Mouse (Mus musculus): ENCODE data around the gene Ints6l. TPM values are rescaled to one million over a fixed set of nuclear protein-coding genes. Genes with fewer than 3 reads are reported as not detected.

Ints6l gene
- total and polyA plus RNA-seq, 2 experiments: 1.2 to 3.1 TPM

- TF ChIP-seq POLR2A (IDR thresholded peaks at IDR 0.05; ENCODE audit: extremely low read depth, insufficient read depth, low read length) (no peak), CTCF (IDR thresholded peaks at IDR 0.05; ENCODE audit: low read depth, low read length) (no peak)
- Histone ChIP-seq H3K36me3 (ENCODE audit: control insufficient read depth, insufficient read depth, low read length) (no peaks in the 10 kb centered on the region), H3K27ac (replicated peaks; ENCODE audit: insufficient read depth, low read depth, low read length) (no peak overlapping the region), H3K27me3 (ENCODE audit: control insufficient read depth, insufficient read depth, low read length) (no peaks in the 10 kb centered on the region), H3K4me3 (ENCODE audit: insufficient read depth, low read depth, low read length) (no peak overlapping the region), H3K79me2 (ENCODE audit: control insufficient read depth, insufficient read depth, low read length) (no peaks in the 10 kb centered on the region), H3K9ac (ENCODE audit: low read depth, low read length) (no peak overlapping the region), H3K4me1 (ENCODE audit: control insufficient read depth, insufficient read depth, low read length) (no peaks in the 10 kb centered on the region)
- 52% methylated on average over 14 of the region's 14 CpGs for WGBS
- no peak for DNase-seq (ENCODE audit: extremely low read depth, low read depth, low spot score)
Measured at GRCm38 (mm10) chrX:56462020-56462933, 7.6 kb downstream of the Ints6l start.

DNA sequence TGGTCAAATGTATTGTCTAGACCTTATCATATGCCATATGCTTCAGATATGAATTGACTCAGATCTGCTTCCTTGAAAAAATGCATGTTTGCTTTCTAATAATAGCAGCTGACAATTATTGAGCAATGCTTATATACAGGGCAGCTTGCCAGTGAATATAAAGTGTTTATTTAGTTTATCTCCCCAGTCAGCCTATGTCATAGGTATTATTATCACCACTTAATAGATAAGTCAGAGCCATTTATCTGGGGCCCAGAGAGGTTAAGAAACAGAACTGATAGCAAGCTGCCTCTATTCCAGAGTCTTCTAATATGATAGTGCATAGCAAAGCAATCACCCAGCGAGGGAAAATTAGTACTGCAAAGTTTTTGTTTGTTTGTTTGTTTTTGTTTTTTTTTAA lies 10.2 kb downstream of the Ints6l start:
- TF ChIP-seq CTCF (IDR thresholded peaks at IDR 0.05; ENCODE audit: low read depth, low read length): no peak
- TF ChIP-seq POLR2A (IDR thresholded peaks at IDR 0.05; ENCODE audit: extremely low read depth, insufficient read depth, low read length): no peak
- Histone ChIP-seq H3K4me3 (ENCODE audit: insufficient read depth, low read depth, low read length) (no peak overlapping the region), H3K36me3 (ENCODE audit: control insufficient read depth, insufficient read depth, low read length) (no peaks in the 10 kb centered on the region), H3K27me3 (ENCODE audit: control insufficient read depth, insufficient read depth, low read length) (no peaks in the 10 kb centered on the region), H3K79me2 (ENCODE audit: control insufficient read depth, insufficient read depth, low read length) (no peaks in the 10 kb centered on the region), H3K27ac (replicated peaks; ENCODE audit: insufficient read depth, low read depth, low read length) (no peak overlapping the region), H3K9ac (ENCODE audit: low read depth, low read length) (no peak overlapping the region), H3K4me1 (ENCODE audit: control insufficient read depth, insufficient read depth, low read length) (no peaks in the 10 kb centered on the region)
- WGBS: 70% methylated on average over 1 of the region's 1 CpGs
- no peak for DNase-seq (ENCODE audit: extremely low read depth, low read depth, low spot score)

GRCm38 (mm10) chrX:56467688-56468087 lies 13.0 kb downstream of the Ints6l start:
- H3K27ac ChIP-seq (replicated peaks; ENCODE audit: insufficient read depth, low read depth, low read length): no peak overlapping the region
- H3K4me3 ChIP-seq (ENCODE audit: insufficient read depth, low read depth, low read length): no peak overlapping the region
- no peaks in the 10 kb centered on the region for H3K79me2 ChIP-seq (ENCODE audit: control insufficient read depth, insufficient read depth, low read length)
- no peak for DNase-seq (ENCODE audit: extremely low read depth, low read depth, low spot score)
- 68% methylated on average over 4 of the region's 4 CpGs for WGBS
- H3K9ac ChIP-seq (ENCODE audit: low read depth, low read length): no peak overlapping the region
- H3K36me3 ChIP-seq (ENCODE audit: control insufficient read depth, insufficient read depth, low read length): no peaks in the 10 kb centered on the region
- no peaks in the 10 kb centered on the region for H3K27me3 ChIP-seq (ENCODE audit: control insufficient read depth, insufficient read depth, low read length)
- no peak for TF ChIP-seq CTCF (IDR thresholded peaks at IDR 0.05; ENCODE audit: low read depth, low read length)
- no peak for TF ChIP-seq POLR2A (IDR thresholded peaks at IDR 0.05; ENCODE audit: extremely low read depth, insufficient read depth, low read length)
- H3K4me1 ChIP-seq (ENCODE audit: control insufficient read depth, insufficient read depth, low read length): no peaks in the 10 kb centered on the region

DNA sequence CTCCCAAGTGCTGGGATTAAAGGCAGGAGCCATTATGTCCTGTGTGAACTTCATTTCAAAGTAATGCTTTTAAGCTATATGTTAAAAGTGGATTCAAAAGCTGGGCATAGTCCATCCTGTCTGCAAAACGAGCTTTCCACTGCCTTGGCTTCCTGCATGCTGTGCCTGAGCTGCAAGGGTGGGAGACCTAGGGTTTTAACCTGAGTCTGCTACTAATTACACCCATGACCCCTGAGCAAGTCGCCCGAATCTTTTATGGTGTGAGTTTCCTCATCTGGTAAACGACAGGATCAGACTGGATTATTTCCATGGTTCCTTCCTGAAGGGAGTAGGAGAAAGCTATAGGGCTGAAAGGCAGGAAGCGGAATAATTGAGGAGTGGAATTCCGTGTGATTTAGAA lies 13.8 kb downstream of the Ints6l start:
- no peak for DNase-seq (ENCODE audit: extremely low read depth, low read depth, low spot score)
- no peak for TF ChIP-seq POLR2A (IDR thresholded peaks at IDR 0.05; ENCODE audit: extremely low read depth, insufficient read depth, low read length)
- TF ChIP-seq CTCF (IDR thresholded peaks at IDR 0.05; ENCODE audit: low read depth, low read length): no peak
- Histone ChIP-seq H3K27me3 (ENCODE audit: control insufficient read depth, insufficient read depth, low read length) (no peaks in the 10 kb centered on the region), H3K79me2 (ENCODE audit: control insufficient read depth, insufficient read depth, low read length) (no peaks in the 10 kb centered on the region), H3K9ac (ENCODE audit: low read depth, low read length) (no peak overlapping the region), H3K4me3 (ENCODE audit: insufficient read depth, low read depth, low read length) (no peak overlapping the region), H3K27ac (replicated peaks; ENCODE audit: insufficient read depth, low read depth, low read length) (no peak overlapping the region), H3K36me3 (ENCODE audit: control insufficient read depth, insufficient read depth, low read length) (no peaks in the 10 kb centered on the region), H3K4me1 (ENCODE audit: control insufficient read depth, insufficient read depth, low read length) (no peaks in the 10 kb centered on the region)
- WGBS: 38% methylated on average over 6 of the region's 6 CpGs

DNA sequence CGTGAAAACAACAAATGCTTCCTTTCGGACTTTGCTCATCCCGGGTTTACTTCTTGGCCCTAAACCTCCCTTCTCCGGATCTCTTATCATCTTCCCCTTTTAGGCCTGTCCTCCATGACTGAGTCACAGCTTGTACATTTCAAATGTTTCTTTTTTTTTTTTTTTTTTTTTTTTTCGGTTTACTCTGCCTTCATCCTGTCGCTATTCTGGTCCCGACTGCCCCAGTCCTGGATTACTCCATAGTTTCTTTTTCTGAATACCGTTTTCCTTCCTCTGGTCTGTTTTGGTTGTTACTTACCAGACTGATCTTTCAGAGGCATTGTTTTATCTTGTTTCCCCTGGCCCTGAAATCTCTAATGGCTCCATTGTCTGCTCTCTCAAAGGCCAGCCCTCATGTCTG lies 19.4 kb downstream of the Ints6l start:
- H3K36me3 ChIP-seq (ENCODE audit: control insufficient read depth, insufficient read depth, low read length): no peaks in the 10 kb centered on the region
- H3K9ac ChIP-seq (ENCODE audit: low read depth, low read length): no peak overlapping the region
- no peaks in the 10 kb centered on the region for H3K79me2 ChIP-seq (ENCODE audit: control insufficient read depth, insufficient read depth, low read length)
- H3K4me3 ChIP-seq (ENCODE audit: insufficient read depth, low read depth, low read length): no peak overlapping the region
- H3K27me3 ChIP-seq (ENCODE audit: control insufficient read depth, insufficient read depth, low read length): no peaks in the 10 kb centered on the region
- H3K4me1 ChIP-seq (ENCODE audit: control insufficient read depth, insufficient read depth, low read length): no peaks in the 10 kb centered on the region
- TF ChIP-seq POLR2A (IDR thresholded peaks at IDR 0.05; ENCODE audit: extremely low read depth, insufficient read depth, low read length): no peak
- no peak for TF ChIP-seq CTCF (IDR thresholded peaks at IDR 0.05; ENCODE audit: low read depth, low read length)
- no peak for DNase-seq (ENCODE audit: extremely low read depth, low read depth, low spot score)
- 45% methylated on average over 8 of the region's 8 CpGs for WGBS
- H3K27ac ChIP-seq (replicated peaks; ENCODE audit: insufficient read depth, low read depth, low read length): no peak overlapping the region

GRCm38 (mm10) chrX:56477553-56477952 lies 22.9 kb downstream of the Ints6l start:
- no peaks in the 10 kb centered on the region for H3K79me2 ChIP-seq (ENCODE audit: control insufficient read depth, insufficient read depth, low read length)
- no peak for TF ChIP-seq CTCF (IDR thresholded peaks at IDR 0.05; ENCODE audit: low read depth, low read length)
- no peak for TF ChIP-seq POLR2A (IDR thresholded peaks at IDR 0.05; ENCODE audit: extremely low read depth, insufficient read depth, low read length)
- no peaks in the 10 kb centered on the region for H3K36me3 ChIP-seq (ENCODE audit: control insufficient read depth, insufficient read depth, low read length)
- no peaks in the 10 kb centered on the region for H3K4me1 ChIP-seq (ENCODE audit: control insufficient read depth, insufficient read depth, low read length)
- H3K27me3 ChIP-seq (ENCODE audit: control insufficient read depth, insufficient read depth, low read length): no peaks in the 10 kb centered on the region
- no peak overlapping the region for H3K4me3 ChIP-seq (ENCODE audit: insufficient read depth, low read depth, low read length)
- H3K27ac ChIP-seq (replicated peaks; ENCODE audit: insufficient read depth, low read depth, low read length): no peak overlapping the region
- 95% methylated on average over 3 of the region's 3 CpGs for WGBS
- DNase-seq (ENCODE audit: extremely low read depth, low read depth, low spot score): no peak
- no peak overlapping the region for H3K9ac ChIP-seq (ENCODE audit: low read depth, low read length)

Data from liver, adult 2 months (tissue).